Mouse (Mus musculus): ENCODE measurements around the gene Gm20388.

- TF ChIP-seq CTCF (IDR thresholded peaks at IDR 0.05; ENCODE audit: low read depth, low read length) (no peak), GATA2 (IDR thresholded peaks at IDR 0.05; ENCODE audit: borderline replicate concordance, low read depth, low read length) (no peak)
These were observed 1742.2 kb downstream of the Gm20388 start, which contains the start of gene Zcchc14 for GRCm38 (mm10) chr8:121652774-121653323.

All from G1E (cell line).